Mouse (Mus musculus) E14TG2a.4 (cell line): ENCODE results near the gene Optn.

Source experiments
- CTCF ChIP-seq: conservative IDR thresholded peaks from 2 replicates; pipeline ENCODE4 v1.5.1; 2014; ENCODE audit warnings: low read length
- NANOG ChIP-seq: IDR thresholded peaks from 2 replicates; pipeline ENCODE4 v1.6.1; 2014; ENCODE audit warnings: borderline replicate concordance, low read length, mixed read lengths
- POU5F1 ChIP-seq: IDR thresholded peaks from 2 replicates; pipeline ENCODE4 v1.6.1; 2014; ENCODE audit warnings: low read length, borderline replicate concordance

DNA sequence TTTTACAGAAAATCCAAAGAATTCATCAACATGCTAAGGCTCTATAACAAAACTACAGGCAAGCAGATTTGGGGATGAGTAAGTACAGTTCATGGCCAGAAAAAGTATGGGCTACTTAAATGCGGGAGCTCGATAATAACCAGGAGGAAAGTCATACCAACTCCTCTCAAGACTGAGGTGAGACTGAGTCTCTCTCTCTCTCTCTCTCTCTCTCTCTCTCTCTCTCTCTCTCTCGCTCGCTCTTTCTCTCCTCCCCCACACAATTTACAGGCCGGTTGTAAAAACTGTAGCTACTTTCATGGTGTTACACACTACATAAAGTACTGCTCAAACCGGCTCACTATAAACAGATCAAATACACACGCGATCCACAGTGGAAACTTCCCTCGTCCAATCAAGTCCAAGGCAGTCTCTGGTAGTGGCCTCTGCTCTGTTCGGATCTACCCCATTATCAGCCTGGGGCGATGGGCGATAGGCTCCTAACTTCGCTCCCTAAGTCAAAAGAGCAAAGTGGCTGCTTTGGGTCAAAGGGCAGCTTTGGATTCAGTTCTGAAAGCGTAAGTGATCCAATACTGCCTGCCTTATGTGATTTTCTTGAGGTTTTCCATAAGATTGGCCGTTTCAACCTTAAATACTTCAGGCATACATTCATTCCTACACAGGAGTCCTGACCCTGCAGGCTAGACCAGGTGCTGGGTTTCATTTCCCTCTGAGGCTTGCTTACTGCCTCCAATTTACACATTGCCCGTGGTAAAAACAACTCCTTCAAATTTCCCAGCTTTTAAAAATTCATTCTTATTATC is 1.2 kb downstream of the Optn start:
- no peak for TF ChIP-seq CTCF
- no peak for TF ChIP-seq NANOG
- TF ChIP-seq POU5F1 = no peak
